Mouse (Mus musculus) G1E (cell line): ENCODE data around the gene Mex3d.

Experiments used
- CTCF ChIP-seq: IDR thresholded peaks from 2 replicates; pipeline ENCODE4 v1.5.1; 2012; ENCODE audit warnings: low read depth, low read length, inconsistent platforms, mixed read lengths
- GATA2 ChIP-seq: IDR thresholded peaks from 2 replicates; pipeline ENCODE4 v1.6.1; 2012; ENCODE audit warnings: low read depth, low read length, inconsistent platforms, borderline replicate concordance
- POLR2AphosphoS5 ChIP-seq: IDR thresholded peaks from 2 replicates; pipeline ENCODE4 v1.6.1; 2012; ENCODE audit warnings: low read depth, low read length, inconsistent platforms; ENCODE audit not compliant: insufficient replicate concordance

GRCm38 (mm10) chr10:80377716-80378115, 9.7 kb downstream of the Mex3d start:
- peak; percentile 82 for TF ChIP-seq CTCF
- no peak for TF ChIP-seq GATA2
- no peak for TF ChIP-seq POLR2AphosphoS5
